Mouse (Mus musculus): ENCODE results near the gene Asxl2.

DNA sequence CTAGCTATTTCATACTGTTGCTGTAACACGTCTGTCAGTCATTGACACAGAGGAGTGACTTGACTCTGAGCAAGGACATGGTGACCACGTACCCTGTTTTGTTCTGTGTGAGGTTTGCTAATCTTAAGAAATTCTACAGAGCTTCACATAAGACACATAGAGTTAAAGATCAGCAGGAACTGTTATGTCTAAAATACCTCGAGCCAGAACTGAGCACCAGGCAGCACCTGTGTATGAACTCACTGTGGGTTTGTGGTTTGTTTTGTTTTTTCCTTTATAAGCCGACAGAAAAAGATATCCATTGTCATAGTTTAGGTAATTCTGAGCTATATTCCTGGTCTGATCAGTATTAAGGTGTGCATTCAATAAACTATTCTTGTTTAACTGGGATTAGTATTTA lies 120.8 kb downstream of the Asxl2 start:
- TF ChIP-seq CTCF (IDR thresholded peaks at IDR 0.05; ENCODE audit: control insufficient read depth, insufficient read depth, insufficient read length) (no peak), MYOG (IDR thresholded peaks at IDR 0.05; ENCODE audit: control insufficient read depth, extremely low read depth, insufficient read length) (no peak), MYOD1 (IDR thresholded peaks at IDR 0.05; ENCODE audit: control insufficient read depth, insufficient read length, low read depth) (no peak), MAX (IDR thresholded peaks at IDR 0.05) (no peak), FOSL1 (IDR thresholded peaks at IDR 0.05; ENCODE audit: insufficient read depth, low read length, poor library complexity, severe bottlenecking) (no peak)
